Mouse (Mus musculus): Measurements from ENCODE around the gene Rnasek.

DNA sequence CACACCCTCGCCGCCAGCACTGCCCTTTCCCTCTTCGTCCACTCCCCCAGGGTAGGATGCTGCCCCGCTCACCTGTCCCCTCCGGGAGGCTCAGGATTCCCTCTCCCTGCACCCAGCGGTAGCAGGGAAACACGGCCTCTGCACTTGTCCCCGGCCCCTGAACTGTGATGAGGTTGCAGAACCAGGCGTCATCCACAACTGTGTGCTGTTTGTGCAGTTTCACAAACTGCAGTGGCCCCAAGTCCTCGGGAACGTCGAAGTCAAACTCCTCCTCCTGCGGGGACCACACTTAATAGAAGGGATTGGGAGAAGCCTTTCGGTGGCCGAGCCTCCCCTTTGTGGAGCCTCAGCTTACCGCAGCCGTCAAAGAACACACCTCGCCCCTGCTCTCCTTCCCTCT is 14.7 kb upstream of the Rnasek start:
- TF ChIP-seq CTCF (IDR thresholded peaks at IDR 0.05; ENCODE audit: low read depth, low read length) (no peak), GATA1 (IDR thresholded peaks at IDR 0.05; ENCODE audit: borderline replicate concordance, low read length) (no peak), TAL1 (conservative IDR thresholded peaks at IDR 0.05; ENCODE audit: low read depth, low read length) (no peak)
